7 mouse cellular contexts compared by ENCODE assay signal in genomic region chr9:78787866-78788265, GRCm38 (mm10).
DNase-seq lines count a peak whose midpoint lies in the region; ATAC-seq lines count a peak whose summit lies in the region.

No protein-coding gene starts in this region.

- H3K4me3 ChIP-seq in midbrain, embryonic 11.5 days (ENCODE audit: low read depth, low read length), result no peak overlapping the region

- no peaks in the 10 kb centered on the region for H3K9me3 ChIP-seq in midbrain, embryonic 11.5 days (ENCODE audit: control insufficient read depth, low read length)

- ATAC-seq in midbrain, embryonic 11.5 days (ENCODE audit: low FRiP score), result peak; percentile 84

- H3K36me3 ChIP-seq in midbrain, embryonic 11.5 days (ENCODE audit: control insufficient read depth, insufficient read depth, low read length), result no peaks in the 10 kb centered on the region

- H3K27ac ChIP-seq in midbrain, embryonic 11.5 days (ENCODE audit: low read depth, low read length), result no peak overlapping the region

- no peak overlapping the region for H3K4me2 ChIP-seq in midbrain, embryonic 11.5 days

- H3K9ac ChIP-seq in midbrain, embryonic 11.5 days (ENCODE audit: low read length), result no peak overlapping the region

- WGBS in midbrain, embryonic 11.5 days, result 17% methylated on average over 1 of the region's 1 CpGs

- intact Hi-C loops in heart, postnatal 10 days (cut with DNase I), result loop anchor here (1.0 to 10.0 kb wide), 2 partner anchors 317 to 932 kb away; no protein-coding TSS in a partner anchor

- DNase-seq in 3T3-L1 (ENCODE audit: low read depth, low spot score) (peak; percentile 76), 416B (ENCODE audit: low read depth) (peak; percentile 60)
- peak; percentile 70 to 88 for DNase-seq in cerebellum, postnatal 10 days
- DNase-seq in heart, postnatal 10 days, result peak; percentile 48 to 62
- DNase-seq in layer of hippocampus, adult 9-11 months, result peak; percentile 30
- peak; percentile 86 for DNase-seq in midbrain, embryonic 11.5 days (ENCODE audit: low spot score, missing footprints)
- no peak for DNase-seq in thymus, postnatal 4 days

- no peaks in the 10 kb centered on the region for H3K4me1 ChIP-seq in midbrain, embryonic 11.5 days (ENCODE audit: control insufficient read depth, insufficient read depth, low read length)

- H3K27me3 ChIP-seq in midbrain, embryonic 11.5 days (ENCODE audit: control insufficient read depth, insufficient read depth, low read length), result no peaks in the 10 kb centered on the region
